Mouse (Mus musculus): Measurements from ENCODE around the gene Olfr1416.
"Not testable (repeated sequence)": the region's sequence is repeated elsewhere in the genome, so short reads cannot be mapped to it uniquely, and the experiment has no call there.

Olfr1416 gene

GRCm38 (mm10) chr1:92485013-92485412 lies at the start of gene Olfr1416:
Olfr1416 (minus strand) TSS chr1:92485113.
- no peak for DNase-seq (ENCODE audit: low read depth, low spot score)

- DNase-seq (ENCODE audit: low read depth, low spot score) = no peak
Measured at GRCm38 (mm10) chr1:92523764-92524163, 38.9 kb upstream of the Olfr1416 start.

GRCm38 (mm10) chr1:92521376-92521775 lies 36.5 kb upstream of the Olfr1416 start:
- DNase-seq (ENCODE audit: low read depth, low spot score) = peak; percentile 3

GRCm38 (mm10) chr1:92519046-92519445 lies 34.1 kb upstream of the Olfr1416 start:
- DNase-seq (ENCODE audit: low read depth, low spot score) = no peak

GRCm38 (mm10) chr1:92518561-92518960 lies 33.6 kb upstream of the Olfr1416 start, which contains the start of gene Olfr1414:
Olfr1414 (minus strand) TSS chr1:92518661.
- DNase-seq (ENCODE audit: low read depth, low spot score) = no peak

GRCm38 (mm10) chr1:92515390-92515789 lies 30.5 kb upstream of the Olfr1416 start:
- no peak for DNase-seq (ENCODE audit: low read depth, low spot score)

GRCm38 (mm10) chr1:92511646-92512045 lies 26.7 kb upstream of the Olfr1416 start:
- not testable (repeated sequence) for DNase-seq (ENCODE audit: low read depth, low spot score)

- no peak for DNase-seq (ENCODE audit: low read depth, low spot score)
Measured at GRCm38 (mm10) chr1:92496001-92496400, 11.1 kb upstream of the Olfr1416 start, which contains the start of gene Olfr1415. Olfr1415 (minus strand) TSS chr1:92496101.

- DNase-seq (ENCODE audit: low read depth, low spot score) = no peak
Measured at GRCm38 (mm10) chr1:92474066-92474578, 10.8 kb downstream of the Olfr1416 start.

GRCm38 (mm10) chr1:92473165-92474041 lies 11.5 kb downstream of the Olfr1416 start, which contains the start of gene Ndufa10:
Ndufa10 (minus strand) TSS chr1:92473860.
- DNase-seq (ENCODE audit: low read depth, low spot score) = peak; percentile 97

GRCm38 (mm10) chr1:92468891-92469290 lies 16.0 kb downstream of the Olfr1416 start:
- DNase-seq (ENCODE audit: low read depth, low spot score) = peak; percentile 39

- no peak for DNase-seq (ENCODE audit: low read depth, low spot score)
Measured at GRCm38 (mm10) chr1:92458416-92458815, 26.5 kb downstream of the Olfr1416 start.

GRCm38 (mm10) chr1:92457758-92458157 lies 27.2 kb downstream of the Olfr1416 start:
- no peak for DNase-seq (ENCODE audit: low read depth, low spot score)

GRCm38 (mm10) chr1:92453751-92454445 lies 31.0 kb downstream of the Olfr1416 start:
- peak; percentile 58 for DNase-seq (ENCODE audit: low read depth, low spot score)

GRCm38 (mm10) chr1:92448293-92448692 lies 36.6 kb downstream of the Olfr1416 start:
- no peak for DNase-seq (ENCODE audit: low read depth, low spot score)

GRCm38 (mm10) chr1:92441453-92442063 lies 43.4 kb downstream of the Olfr1416 start:
- DNase-seq (ENCODE audit: low read depth, low spot score) = no peak

- DNase-seq (ENCODE audit: low read depth, low spot score) = no peak
Measured at GRCm38 (mm10) chr1:92440066-92440750, 44.7 kb downstream of the Olfr1416 start.

GRCm38 (mm10) chr1:92437678-92438271 lies 47.1 kb downstream of the Olfr1416 start:
- no peak for DNase-seq (ENCODE audit: low read depth, low spot score)

- DNase-seq (ENCODE audit: low read depth, low spot score) = no peak
Measured at GRCm38 (mm10) chr1:92436831-92437321, 48.0 kb downstream of the Olfr1416 start.

GRCm38 (mm10) chr1:92434986-92435385 lies 49.9 kb downstream of the Olfr1416 start:
- DNase-seq (ENCODE audit: low read depth, low spot score) = no peak

- no peak for DNase-seq (ENCODE audit: low read depth, low spot score)
Measured at GRCm38 (mm10) chr1:92432791-92433190, 52.1 kb downstream of the Olfr1416 start.
